Mouse (Mus musculus) hindbrain, postnatal 0 days (tissue): ENCODE results near the gene Elmo2. TPM values are rescaled to one million over a fixed set of nuclear protein-coding genes. Genes with fewer than 3 reads are reported as not detected.

Source experiments
- ATAC-seq: fragments of 200-750 bp; cut with Nextera tagmentation; 2 replicates; pipeline ENCODE4 v1.8.0; 2017; ENCODE audit warnings: mild to moderate bottlenecking, moderate TSS enrichment, moderate library complexity
- DNase-seq: peaks from one replicate; pipeline ENCODE4 v3.0.0-alpha.2; 2015; ENCODE audit warnings: low spot score
- H3K27ac ChIP-seq: fragments of 300-500 bp; sonication (generic); 2 replicates; pipeline ENCODE4 v1.5.1; 2014; ENCODE audit warnings: mild to moderate bottlenecking
- H3K27me3 ChIP-seq: fragments of 300-500 bp; sonication (generic); 2 replicates; pipeline ENCODE4 v1.6.1; 2014; ENCODE audit warnings: low read length, mixed read lengths; ENCODE audit not compliant: insufficient read depth
- H3K36me3 ChIP-seq: fragments of 300-500 bp; sonication (generic); 2 replicates; pipeline ENCODE4 v1.6.1; 2014; ENCODE audit warnings: low read length, mixed read lengths; ENCODE audit not compliant: insufficient read depth
- H3K4me1 ChIP-seq: fragments of 300-500 bp; sonication (generic); 2 replicates; pipeline ENCODE4 v1.6.1; 2014; ENCODE audit warnings: antibody characterized with exemption, low read length, mixed read lengths; ENCODE audit not compliant: insufficient read depth
- H3K4me2 ChIP-seq: fragments of 300-500 bp; sonication (generic); 2 replicates; pipeline ENCODE4 v1.6.1; 2014; ENCODE audit warnings: low read depth, mild to moderate bottlenecking, low read length, moderate library complexity, mixed read lengths
- H3K4me3 ChIP-seq: fragments of 300-500 bp; sonication (generic); 2 replicates; pipeline ENCODE4 v1.5.1; 2014; ENCODE audit warnings: low read length
- H3K9ac ChIP-seq: fragments of 300-500 bp; sonication (generic); replicated peaks from 2 replicates; pipeline ENCODE4 v1.6.1; 2014; ENCODE audit warnings: mild to moderate bottlenecking, low read length, moderate library complexity, mixed read lengths
- H3K9me3 ChIP-seq: fragments of 300-500 bp; sonication (generic); 2 replicates; pipeline ENCODE4 v1.6.1; 2016; ENCODE audit warnings: low read length, mixed read lengths
- CTCF ChIP-seq: IDR thresholded peaks from 2 replicates; pipeline ENCODE4 v1.5.1; 2016; ENCODE audit warnings: antibody characterized with exemption, control low read depth, low read depth
- WGBS: fragments of 180-500 bp; shearing (Covaris S2); extraction: QIAGEN DNeasy Blood & Tissue Kit; methylation state at CpG from one replicate; pipeline ENCODE4 v1.1.7; 2014; 5-methylcytosine and 5-hydroxymethylcytosine counted together
- polyA plus RNA-seq: library from polyadenylated mRNA; unstranded; fragments of >200 nt; fragmentation: Nextera tagmentation; extraction: Ambion mirVana; gene quantifications from 2 replicates; pipeline ENCODE4 v1.2.1, GENCODE M21; 2015
- total RNA-seq: library from RNA; depleted of rRNA; stranded (reverse); fragments of >200 nt; gene quantifications from 2 replicates; pipeline ENCODE4 v1.2.3, GENCODE M21; 2014

Gene Elmo2
- total and polyA plus RNA-seq, 2 experiments from 2014 or later, result 71.8 to 105 TPM

DNA sequence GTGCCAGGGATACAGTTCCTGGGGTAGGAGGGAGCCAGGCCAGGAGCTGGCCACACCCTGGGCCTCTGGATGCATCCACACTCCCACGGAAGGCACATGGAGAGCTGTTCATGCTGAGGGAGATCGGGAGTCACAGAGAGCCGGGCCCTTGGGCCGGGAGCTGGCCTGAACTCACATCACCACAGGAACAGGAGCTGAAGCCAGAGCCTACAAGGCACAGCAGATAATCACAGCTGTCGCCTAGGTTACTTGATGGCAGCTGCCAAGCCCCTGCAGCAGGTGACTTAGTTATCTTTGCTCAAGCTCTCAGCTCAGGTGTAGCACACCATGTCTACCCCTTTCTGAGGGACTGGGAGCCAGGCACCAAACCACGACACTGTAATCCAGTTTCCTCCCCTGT is 68.0 kb downstream of the Elmo2 start:
- Histone ChIP-seq H3K9me3 (no peaks in the 10 kb centered on the region), H3K27me3 (no peaks in the 10 kb centered on the region), H3K27ac (no peak overlapping the region), H3K4me1 (peaks cover 26% of the 10 kb centered on the region), H3K4me2 (no peak overlapping the region), H3K4me3 (no peak overlapping the region), H3K36me3 (no peaks in the 10 kb centered on the region), H3K9ac (no peak overlapping the region)
- WGBS, result 55% methylated on average over 6 of the region's 6 CpGs
- no peak for DNase-seq
- no peak for ATAC-seq
- no peak for TF ChIP-seq CTCF

DNA sequence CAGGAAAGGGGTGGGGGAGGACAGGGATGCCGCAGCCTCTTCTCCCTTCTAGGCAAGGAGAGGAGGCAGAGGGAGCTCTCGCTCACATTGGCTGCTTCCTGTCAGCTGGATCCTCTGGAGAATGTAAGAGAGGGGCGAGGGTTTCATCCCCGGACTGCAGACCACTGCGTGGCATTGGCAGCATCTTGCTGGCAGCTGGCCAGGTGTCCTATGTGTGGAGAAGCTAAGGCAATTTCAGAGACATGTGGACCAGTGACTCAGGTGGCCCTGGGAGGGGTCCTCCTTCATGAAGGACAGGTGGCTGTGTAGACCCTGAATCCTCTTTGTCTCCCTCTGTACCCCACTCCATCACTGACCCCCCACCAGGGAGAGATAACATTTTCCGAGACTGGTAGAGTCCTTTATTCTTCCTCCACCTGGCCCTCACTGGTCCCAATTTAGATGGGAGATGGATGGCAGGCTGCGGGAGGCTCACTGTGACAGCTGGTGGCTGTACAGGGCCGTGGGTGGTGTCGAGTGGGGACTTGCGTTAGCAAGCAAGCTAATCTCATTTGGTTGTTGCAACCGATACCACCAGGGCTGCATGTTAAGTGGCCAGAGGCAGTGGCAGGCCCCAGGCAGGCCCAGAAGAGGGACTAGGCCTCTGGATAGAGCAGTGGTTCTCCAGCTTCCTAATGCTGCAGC is 69.0 kb downstream of the Elmo2 start:
- Histone ChIP-seq H3K4me3 (no peak overlapping the region), H3K4me1 (peaks cover 25% of the 10 kb centered on the region), H3K9me3 (no peaks in the 10 kb centered on the region), H3K27me3 (no peaks in the 10 kb centered on the region), H3K4me2 (no peak overlapping the region), H3K36me3 (no peaks in the 10 kb centered on the region), H3K9ac (no peak overlapping the region), H3K27ac (no peak overlapping the region)
- no peak for DNase-seq
- 37% methylated on average over 11 of the region's 11 CpGs for WGBS
- ATAC-seq, result no peak
- no peak for TF ChIP-seq CTCF

DNA sequence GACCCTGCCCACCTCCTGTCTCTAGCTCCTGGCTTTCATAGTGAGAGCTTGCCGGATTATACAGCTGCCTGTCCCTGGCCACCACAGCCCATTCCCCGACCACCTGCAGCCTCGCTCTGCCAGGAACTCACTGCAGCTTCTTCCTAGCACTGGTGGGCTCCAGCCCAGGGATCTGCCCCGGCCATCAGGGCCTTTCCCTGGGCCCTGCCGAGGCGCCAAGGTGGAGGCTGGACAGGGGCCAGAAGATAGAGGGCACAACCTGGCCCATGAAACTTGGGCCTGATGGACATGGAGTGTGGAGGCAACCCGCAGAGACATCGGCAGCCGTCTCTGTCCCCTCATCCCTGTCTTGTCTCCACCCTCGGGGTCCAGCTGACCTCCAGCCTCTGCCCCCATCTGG is 70.1 kb downstream of the Elmo2 start:
- no peak for TF ChIP-seq CTCF
- Histone ChIP-seq H3K27ac (no peak overlapping the region), H3K4me3 (no peak overlapping the region), H3K9me3 (no peaks in the 10 kb centered on the region), H3K27me3 (no peaks in the 10 kb centered on the region), H3K36me3 (no peaks in the 10 kb centered on the region), H3K9ac (no peak overlapping the region), H3K4me2 (no peak overlapping the region), H3K4me1 (peaks cover 21% of the 10 kb centered on the region)
- 66% methylated on average over 10 of the region's 10 CpGs for WGBS
- DNase-seq, result no peak
- ATAC-seq, result no peak

DNA sequence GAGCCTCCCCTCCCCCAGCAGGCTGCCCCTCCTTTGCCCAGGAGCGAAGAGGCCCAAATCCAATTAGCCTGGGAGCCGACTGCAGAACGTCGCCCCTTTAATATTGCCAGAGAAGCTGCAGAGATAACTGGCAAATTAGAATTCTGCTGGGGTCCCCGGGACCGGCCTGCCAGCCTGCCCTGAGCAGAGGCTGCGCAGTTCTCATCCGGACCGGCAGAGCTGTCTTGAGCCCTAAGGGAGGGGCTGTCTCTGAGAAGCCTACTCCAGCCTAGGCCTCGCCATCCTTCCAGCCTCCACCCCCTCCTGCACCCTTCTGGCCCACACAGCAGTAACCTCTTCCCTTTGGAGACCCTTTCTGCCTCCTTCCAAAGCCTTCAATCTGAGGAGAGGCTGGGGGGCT is 72.4 kb downstream of the Elmo2 start:
- DNase-seq, result no peak
- H3K9me3 ChIP-seq, result no peaks in the 10 kb centered on the region
- WGBS, result 13% methylated on average over 10 of the region's 10 CpGs
- no peak overlapping the region for H3K27ac ChIP-seq
- no peaks in the 10 kb centered on the region for H3K36me3 ChIP-seq
- H3K9ac ChIP-seq, result 0 out of 2 replicates have a peak overlapping the region, but pooled peaks have one; percentile 13
- peak; percentile 25; the same call in 1 of the 2 replicates for TF ChIP-seq CTCF
- peaks cover 21% of the 10 kb centered on the region for H3K4me1 ChIP-seq
- H3K4me3 ChIP-seq, result no peak overlapping the region
- H3K27me3 ChIP-seq, result no peaks in the 10 kb centered on the region
- 0 out of 2 replicates have a peak overlapping the region, but pooled peaks have one; percentile 7 for H3K4me2 ChIP-seq
- ATAC-seq, result peak; percentile 72

DNA sequence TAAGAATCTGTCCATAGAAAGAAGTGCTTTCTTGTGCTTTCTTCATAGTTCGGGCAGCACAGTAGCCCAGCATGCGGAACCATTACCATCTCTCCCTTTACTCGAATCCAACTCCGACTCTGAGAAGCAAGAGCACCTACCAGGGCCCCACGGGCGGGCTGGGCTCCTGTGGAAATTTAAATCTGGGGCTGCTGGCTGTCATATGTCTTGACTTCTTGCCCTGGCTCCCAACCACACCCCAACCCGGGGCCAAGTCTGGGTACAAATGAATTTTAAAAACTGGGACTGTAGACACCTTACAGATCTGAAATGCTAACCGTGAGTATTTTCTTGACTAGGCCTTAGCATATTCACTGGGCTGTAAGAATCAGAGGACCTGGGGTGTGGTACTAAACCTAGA is 73.0 kb downstream of the Elmo2 start:
- H3K27me3 ChIP-seq, result no peaks in the 10 kb centered on the region
- H3K27ac ChIP-seq, result no peak overlapping the region
- H3K4me1 ChIP-seq, result peaks cover 20% of the 10 kb centered on the region
- no peaks in the 10 kb centered on the region for H3K9me3 ChIP-seq
- no peaks in the 10 kb centered on the region for H3K36me3 ChIP-seq
- H3K4me2 ChIP-seq, result no peak overlapping the region
- no peak for TF ChIP-seq CTCF
- H3K4me3 ChIP-seq, result no peak overlapping the region
- 76% methylated on average over 8 of the region's 8 CpGs for WGBS
- H3K9ac ChIP-seq, result no peak overlapping the region
- ATAC-seq (no peak), DNase-seq (no peak)

DNA sequence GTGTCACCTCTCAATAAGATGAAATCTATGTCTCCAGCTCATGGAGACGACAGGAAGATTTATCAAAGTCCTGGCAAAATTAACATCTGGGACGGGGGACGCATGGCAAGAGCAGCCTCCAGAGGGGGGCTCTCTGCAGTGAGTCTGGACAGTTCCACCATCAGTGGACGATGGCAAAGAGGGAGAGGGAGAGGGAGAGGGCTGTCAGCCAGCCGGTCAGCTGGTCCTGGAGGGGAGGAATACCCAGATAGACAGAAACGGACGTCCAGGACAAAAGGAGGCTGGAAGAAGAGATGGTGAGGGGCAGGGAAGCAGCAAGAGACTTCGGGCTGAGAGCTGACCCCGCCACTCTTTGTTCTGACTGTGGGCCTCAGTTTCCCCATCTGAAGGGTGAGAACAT is 73.5 kb downstream of the Elmo2 start:
- no peaks in the 10 kb centered on the region for H3K27me3 ChIP-seq
- WGBS, result 38% methylated on average over 9 of the region's 9 CpGs
- no peak for TF ChIP-seq CTCF

DNA sequence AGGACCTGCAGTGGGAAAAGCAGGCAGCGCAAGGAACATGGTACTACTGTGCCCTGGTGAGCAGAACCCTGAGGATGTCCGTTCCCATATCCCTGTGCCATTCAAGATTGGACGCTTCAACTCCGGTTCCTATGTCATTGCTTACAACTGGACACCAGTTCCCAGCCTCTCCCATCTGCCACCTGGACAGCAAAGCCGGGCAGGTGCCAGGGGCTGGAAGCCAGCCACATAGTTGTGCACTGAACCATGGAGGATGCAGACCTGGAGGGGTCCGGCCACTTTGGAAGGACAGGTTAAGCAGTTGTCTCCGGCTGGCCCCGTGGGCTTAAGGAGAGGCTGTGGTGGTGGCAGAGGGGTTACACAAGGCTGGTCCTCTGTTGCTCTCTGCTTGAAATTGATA is 73.9 kb downstream of the Elmo2 start:
- WGBS, result 68% methylated on average over 8 of the region's 8 CpGs

More for the DNA sequence above, 73.5 kb downstream of the Elmo2 start:
- DNase-seq (no peak), ATAC-seq (no peak)
- Histone ChIP-seq H3K4me1 (peaks cover 15% of the 10 kb centered on the region), H3K9me3 (no peaks in the 10 kb centered on the region), H3K4me3 (no peak overlapping the region), H3K4me2 (no peak overlapping the region), H3K9ac (no peak overlapping the region), H3K36me3 (no peaks in the 10 kb centered on the region), H3K27ac (no peak overlapping the region)

More for the DNA sequence above, 73.9 kb downstream of the Elmo2 start:
- H3K4me1 ChIP-seq, result peaks cover 11% of the 10 kb centered on the region
- H3K36me3 ChIP-seq, result no peaks in the 10 kb centered on the region
- H3K9me3 ChIP-seq, result no peaks in the 10 kb centered on the region
- DNase-seq (no peak), ATAC-seq (no peak)
- TF ChIP-seq CTCF, result no peak
- H3K4me3 ChIP-seq, result no peak overlapping the region
- H3K27ac ChIP-seq, result no peak overlapping the region
- no peak overlapping the region for H3K4me2 ChIP-seq
- H3K27me3 ChIP-seq, result no peaks in the 10 kb centered on the region
- no peak overlapping the region for H3K9ac ChIP-seq
